Mouse (Mus musculus): ENCODE data around the gene Disc1.

GRCm38 (mm10) chr8:125077326-125077725 lies 23.3 kb downstream of the Disc1 start:
- TF ChIP-seq EP300 (IDR thresholded peaks at IDR 0.05; ENCODE audit: low read depth): no peak
- no peak for TF ChIP-seq CTCF (IDR thresholded peaks at IDR 0.05; ENCODE audit: low read depth)
